Mouse (Mus musculus) liver, embryonic 14 days (tissue): ENCODE measurements around the gene Krt33b. TPM values are rescaled to one million over a fixed set of nuclear protein-coding genes. Genes with fewer than 3 reads are reported as not detected.

Experiments
- polyA plus RNA-seq: library from polyadenylated mRNA; depleted of rRNA; stranded (reverse); fragments of >200 nt; gene quantifications from 2 replicates; pipeline ENCODE4 v1.2.3, GENCODE M21; 2012; rRNA removed

Krt33b gene
- polyA plus RNA-seq, result not detected in 2 replicates

DNA sequence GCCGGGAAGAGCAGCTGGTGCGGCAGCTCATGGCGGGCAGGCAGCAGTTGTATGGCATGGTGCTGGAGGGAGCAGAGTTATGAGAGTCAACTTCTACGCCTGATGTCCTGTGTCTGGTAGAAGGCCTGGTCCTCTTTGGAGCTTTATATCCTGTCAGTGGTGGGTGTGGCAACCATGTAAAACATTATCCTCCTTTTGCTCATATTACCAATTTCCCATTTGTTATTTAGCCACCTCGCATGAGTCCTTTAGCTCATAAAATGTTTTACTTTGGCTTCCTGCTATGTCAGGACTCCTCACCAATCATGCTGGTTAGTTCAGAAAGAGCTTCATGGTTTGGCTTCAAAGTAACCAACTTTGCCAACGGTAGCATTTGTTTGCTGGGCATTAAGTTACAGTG, at the start of gene Krt33b:
Gene Krt33b (minus strand): TSS at position 101 of the 400 bp plus-strand sequence.

GRCm38 (mm10) chr11:100050451-100050850, 20.8 kb upstream of the Krt33b start, which contains the start of gene Krt31:
Gene Krt31 (minus strand): TSS chr11:100050551.

GRCm38 (mm10) chr11:100041454-100041853, 11.8 kb upstream of the Krt33b start, which contains the start of gene Krt34:
Gene Krt34 (minus strand): TSS chr11:100041554.

DNA sequence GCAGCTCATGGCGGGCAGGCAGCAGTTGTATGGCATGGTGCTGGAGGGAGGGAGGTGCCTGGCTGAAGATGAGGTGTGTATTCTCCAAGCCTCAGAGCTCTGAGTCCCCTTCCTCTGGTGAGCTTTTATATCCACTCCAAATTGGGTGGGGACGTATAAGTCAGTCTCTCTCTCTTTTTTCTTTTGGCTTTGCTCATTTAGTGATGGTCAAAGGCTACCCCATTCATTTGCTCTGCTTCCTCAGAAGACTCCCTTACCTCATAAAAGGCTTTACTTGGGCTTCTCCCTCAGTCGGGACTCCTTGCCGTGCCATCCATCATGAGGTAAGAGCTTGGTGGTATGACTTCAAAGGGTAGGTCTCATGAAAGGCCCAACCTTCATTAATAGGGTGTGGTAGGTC, 13.6 kb downstream of the Krt33b start, which contains the start of gene Krt33a:
Gene Krt33a (minus strand): TSS at position 101 of the 400 bp plus-strand sequence.

GRCm38 (mm10) chr11:99993620-99994383, 35.9 kb downstream of the Krt33b start, which contains the start of gene Krtap17-1:
Gene Krtap17-1 (minus strand): TSS chr11:99993994.

DNA sequence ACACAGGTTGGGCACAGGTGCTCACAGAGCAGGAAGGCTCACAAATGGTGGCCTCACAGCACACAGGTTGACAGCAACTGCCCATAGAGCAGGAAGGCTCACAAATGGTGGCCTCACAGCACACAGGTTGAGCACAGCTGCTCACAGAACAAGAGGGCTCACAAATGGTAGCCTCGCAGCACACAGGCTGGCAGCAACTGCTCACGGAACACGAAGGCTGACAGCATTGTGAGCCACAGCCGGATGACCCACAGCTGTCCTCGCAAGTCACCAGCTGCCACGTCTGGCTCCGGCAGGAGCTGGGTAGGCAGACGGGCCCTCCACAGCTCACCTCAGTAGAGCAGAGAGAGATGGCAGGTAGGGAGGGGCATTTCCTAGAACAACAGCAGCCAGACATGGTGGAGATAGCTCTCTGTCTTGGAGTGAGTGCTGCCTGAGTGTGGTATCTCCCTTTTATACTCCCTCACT, 43.5 kb downstream of the Krt33b start, which contains the start of gene Krtap16-1:
Gene Krtap16-1 (minus strand): TSS at position 418 of the 468 bp plus-strand sequence.

DNA sequence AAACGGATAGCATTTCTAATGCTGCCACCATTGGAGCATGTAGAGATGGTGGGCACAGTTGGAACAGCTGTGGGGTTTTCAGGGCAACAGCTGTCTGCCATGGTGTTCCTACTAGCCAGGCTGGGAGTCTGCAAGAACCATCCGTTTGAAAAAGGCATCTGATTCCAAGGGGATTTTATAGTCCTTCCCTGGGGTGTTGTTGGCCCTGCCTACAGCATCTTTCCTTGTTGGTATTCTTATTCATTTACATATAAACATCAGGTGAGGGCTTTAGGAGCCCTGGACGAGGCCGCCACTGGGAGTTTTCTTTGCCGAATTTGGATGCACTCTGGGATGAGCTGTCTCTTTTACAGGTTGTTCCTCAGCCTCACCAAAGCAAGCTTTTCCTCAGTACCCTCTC, 50.7 kb downstream of the Krt33b start, which contains the start of gene Krtap29-1:
Gene Krtap29-1 (minus strand): TSS at position 101 of the 400 bp plus-strand sequence.

Other genes starting within 250 kb of the Krt33b start
- gene Krtap4-8, start 249.2 kb downstream of the Krt33b start, polyA plus RNA-seq, result not detected in 2 replicates
- not detected in 2 replicates for gene Krtap4-9, start 244.7 kb downstream of the Krt33b start, polyA plus RNA-seq
- not detected in 2 replicates for gene Gm11596, start 236.4 kb downstream of the Krt33b start, polyA plus RNA-seq
- not detected in 2 replicates for gene Gm11569, start 230.9 kb downstream of the Krt33b start, polyA plus RNA-seq
- gene Gm11554, start 225.4 kb downstream of the Krt33b start, polyA plus RNA-seq, result not detected in 2 replicates
- not detected in 2 replicates for gene Krtap4-13, start 220.0 kb downstream of the Krt33b start, polyA plus RNA-seq
- not detected in 2 replicates for gene Gm11564, start 214.2 kb downstream of the Krt33b start, polyA plus RNA-seq
- gene 2300003K06Rik, start 191.8 kb downstream of the Krt33b start, polyA plus RNA-seq, result not detected in 2 replicates
- 0.09 and 0.10 TPM in 2 replicates for gene Krtap4-16, start 178.3 kb downstream of the Krt33b start, polyA plus RNA-seq
- not detected in 2 replicates for gene Gm11568, start 172.0 kb downstream of the Krt33b start, polyA plus RNA-seq
- not detected in 2 replicates for gene Gm11559, start 165.4 kb downstream of the Krt33b start, polyA plus RNA-seq
- gene Krtap9-1, start 156.5 kb downstream of the Krt33b start, polyA plus RNA-seq, result not detected in 2 replicates
- gene Gm11567, start 150.7 kb downstream of the Krt33b start, polyA plus RNA-seq, result not detected in 2 replicates
- not detected in 2 replicates for gene Krtap31-1, start 121.9 kb downstream of the Krt33b start, polyA plus RNA-seq
- gene Gm11565, start 115.1 kb downstream of the Krt33b start, polyA plus RNA-seq, result not detected in 2 replicates
- not detected in 2 replicates for gene Krtap31-2, start 93.6 kb downstream of the Krt33b start, polyA plus RNA-seq
- not detected in 2 replicates for gene Krtap9-5, start 81.4 kb downstream of the Krt33b start, polyA plus RNA-seq
- not detected in 2 replicates for gene Krtap29-1, start 50.8 kb downstream of the Krt33b start, polyA plus RNA-seq
- gene Krtap16-1, start 43.3 kb downstream of the Krt33b start, polyA plus RNA-seq, result not detected in 2 replicates
- not detected in 2 replicates for gene Krtap17-1, start 35.9 kb downstream of the Krt33b start, polyA plus RNA-seq
- gene Krt33a, start 13.7 kb downstream of the Krt33b start, polyA plus RNA-seq, result not detected in 2 replicates
- gene Krt34, start 11.7 kb upstream of the Krt33b start, polyA plus RNA-seq, result not detected in 2 replicates
- gene Krt31, start 20.7 kb upstream of the Krt33b start, polyA plus RNA-seq, result not detected in 2 replicates
- gene Krt32, start 58.4 kb upstream of the Krt33b start, polyA plus RNA-seq, result not detected in 2 replicates
- gene Krt35, start 66.4 kb upstream of the Krt33b start, polyA plus RNA-seq, result not detected in 2 replicates
- gene Krt36, start 75.8 kb upstream of the Krt33b start, polyA plus RNA-seq, result not detected in 2 replicates
- gene Krt13, start 91.7 kb upstream of the Krt33b start, polyA plus RNA-seq, result 0.03 TPM in 1 of 2 replicates, not detected in the other
- 0.07 and 0.50 TPM in 2 replicates for gene Krt15, start 106.1 kb upstream of the Krt33b start, polyA plus RNA-seq
- 1.4 and 4.5 TPM in 2 replicates for gene Krt19, start 118.8 kb upstream of the Krt33b start, polyA plus RNA-seq
- gene Krt9, start 163.4 kb upstream of the Krt33b start, polyA plus RNA-seq, result not detected in 2 replicates
- gene Krt14, start 177.7 kb upstream of the Krt33b start, polyA plus RNA-seq, result 0.17 and 0.45 TPM in 2 replicates
- gene Krt16, start 219.0 kb upstream of the Krt33b start, polyA plus RNA-seq, result not detected in 2 replicates
- gene Krt17, start 231.2 kb upstream of the Krt33b start, polyA plus RNA-seq, result 0.05 and 0.21 TPM in 2 replicates
- gene Krt42, start 240.0 kb upstream of the Krt33b start, polyA plus RNA-seq, result not detected in 2 replicates